Mouse (Mus musculus): ENCODE measurements at regions not wholly inside any gene's neighbourhood (a gene's known extent, or its start where the extent isn't known, plus 50 kb on each side); places are given as distances from the start of the nearest gene placed in this dataset.
A peak's percentile ranks its signal among the peaks of the same experiment; 100 is the strongest.

- DNase-seq (ENCODE audit: low read depth, low spot score) (peak; percentile 15), ATAC-seq (no peak)
- no peaks in the 10 kb centered on the region for H3K27me3 ChIP-seq
- CTCF ChIA-PET, result no interaction called here
- in situ Hi-C loops (cut with MboI; ENCODE audit: low pct_unique_long_range_greater_than_20kb), result no loop called here
- no peak for TF ChIP-seq CTCF (IDR thresholded peaks at IDR 0.05)
- POLR2A ChIA-PET, result interaction anchor here (0.7 to 0.9 kb wide), 2 partner anchors 25 to 435 kb away, joined by 3 to 4 read pairs; no protein-coding TSS in a partner anchor
Measured at GRCm38 (mm10) chr13:102318891-102319404, 374.4 kb upstream of the Cd180 start.

GRCm38 (mm10) chr13:102319453-102319852 lies 373.9 kb upstream of the Cd180 start:
- POLR2A ChIA-PET, result interaction anchor here (0.7 to 0.9 kb wide), 2 partner anchors 25 to 436 kb away, joined by 3 to 4 read pairs; no protein-coding TSS in a partner anchor
- no peak for TF ChIP-seq CTCF (IDR thresholded peaks at IDR 0.05)
- no peaks in the 10 kb centered on the region for H3K27me3 ChIP-seq
- in situ Hi-C loops (cut with MboI; ENCODE audit: low pct_unique_long_range_greater_than_20kb), result no loop called here
- DNase-seq (ENCODE audit: low read depth, low spot score), result peak; percentile 6
- ATAC-seq, result no peak
- CTCF ChIA-PET, result interaction anchor here (1.4 kb wide), 2 partner anchors 16 to 600 kb away, joined by 3 read pairs; no protein-coding TSS in a partner anchor

- no peak for ATAC-seq
- POLR2A ChIA-PET, result no interaction called here
Measured at GRCm38 (mm10) chr13:102323876-102324275, 369.5 kb upstream of the Cd180 start.

DNA sequence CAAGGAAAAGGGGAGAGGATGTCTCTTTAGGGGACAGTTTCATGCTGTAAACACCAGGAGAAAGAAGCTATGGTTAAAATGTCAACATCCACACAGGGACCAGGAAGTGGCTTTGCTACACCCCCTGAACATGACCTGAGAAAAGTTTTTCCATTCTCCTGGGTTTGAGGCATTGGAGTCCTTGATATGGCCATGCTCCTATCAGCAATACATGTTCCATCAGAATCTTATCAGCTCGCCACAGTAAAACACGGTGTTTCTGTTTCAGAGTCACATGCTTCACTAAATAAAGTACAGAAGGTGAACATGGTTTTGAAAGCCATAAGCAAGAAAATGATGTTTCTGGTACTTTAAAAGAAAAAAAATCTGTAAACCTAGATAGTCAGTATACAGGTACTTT lies 367.4 kb upstream of the Cd180 start:
- ChIA-PET CTCF (interaction anchor here (1.2 kb wide), 1 partner anchor 20 kb away, joined by 3 read pairs; no protein-coding TSS in a partner anchor), POLR2A (interaction anchor here (0.6 kb wide), 1 partner anchor 1378 kb away, joined by 3 read pairs; no protein-coding TSS in a partner anchor)
- TF ChIP-seq CTCF (IDR thresholded peaks at IDR 0.05), result no peak
- no peaks in the 10 kb centered on the region for H3K27me3 ChIP-seq
- ATAC-seq (no peak), DNase-seq (ENCODE audit: low read depth, low spot score) (no peak)
- in situ Hi-C loops (cut with MboI; ENCODE audit: low pct_unique_long_range_greater_than_20kb), result no loop called here

More at GRCm38 (mm10) chr13:102323876-102324275, 369.5 kb upstream of the Cd180 start:
- CTCF ChIA-PET, result no interaction called here
- TF ChIP-seq CTCF (IDR thresholded peaks at IDR 0.05), result no peak
- in situ Hi-C loops (cut with MboI; ENCODE audit: low pct_unique_long_range_greater_than_20kb), result no loop called here
- no peaks in the 10 kb centered on the region for H3K27me3 ChIP-seq
- no peak for DNase-seq (ENCODE audit: low read depth, low spot score)

DNA sequence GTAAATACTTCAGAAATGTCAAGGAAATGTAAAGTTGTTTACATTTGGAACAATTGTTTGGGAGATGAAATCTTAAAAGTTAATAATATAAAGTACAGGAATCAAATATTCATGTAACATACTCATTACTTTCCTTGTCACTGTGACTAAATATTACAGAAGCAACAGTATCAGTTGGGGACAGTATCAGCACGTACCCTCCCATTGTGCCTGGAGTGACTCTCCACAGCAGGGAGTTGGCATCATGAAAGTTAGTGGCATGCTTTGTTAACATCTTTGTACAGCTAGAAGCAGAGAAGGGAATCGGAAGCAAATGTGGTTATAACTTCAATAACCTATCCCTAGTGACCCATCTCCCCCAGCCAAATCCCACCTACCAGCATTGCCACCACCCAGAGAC lies 366.8 kb upstream of the Cd180 start:
- ATAC-seq (no peak), DNase-seq (ENCODE audit: low read depth, low spot score) (no peak)
- POLR2A ChIA-PET, result interaction anchor here (0.6 kb wide), 1 partner anchor 460 kb away, joined by 5 read pairs; no protein-coding TSS in a partner anchor
- CTCF ChIA-PET, result interaction anchor here (1.2 kb wide), 1 partner anchor 20 kb away, joined by 3 read pairs; no protein-coding TSS in a partner anchor
- H3K27me3 ChIP-seq, result no peaks in the 10 kb centered on the region
- in situ Hi-C loops (cut with MboI; ENCODE audit: low pct_unique_long_range_greater_than_20kb), result no loop called here
- TF ChIP-seq CTCF (IDR thresholded peaks at IDR 0.05), result no peak

- no peak for TF ChIP-seq CTCF (IDR thresholded peaks at IDR 0.05)
- ATAC-seq (no peak), DNase-seq (ENCODE audit: low read depth, low spot score) (no peak)
- no peaks in the 10 kb centered on the region for H3K27me3 ChIP-seq
- in situ Hi-C loops (cut with MboI; ENCODE audit: low pct_unique_long_range_greater_than_20kb), result no loop called here
- CTCF ChIA-PET, result interaction anchor here (1.0 kb wide), 1 partner anchor 9 kb away, joined by 3 read pairs; no protein-coding TSS in a partner anchor
- POLR2A ChIA-PET, result no interaction called here
Measured at GRCm38 (mm10) chr13:102333667-102334066, 359.7 kb upstream of the Cd180 start.

GRCm38 (mm10) chr13:102334131-102334534 lies 359.2 kb upstream of the Cd180 start:
- H3K27me3 ChIP-seq, result no peaks in the 10 kb centered on the region
- ChIA-PET POLR2A (no interaction called here), CTCF (interaction anchor here (1.0 kb wide), 1 partner anchor 9 kb away, joined by 3 read pairs; no protein-coding TSS in a partner anchor)
- ATAC-seq (no peak), DNase-seq (ENCODE audit: low read depth, low spot score) (no peak)
- no peak for TF ChIP-seq CTCF (IDR thresholded peaks at IDR 0.05)
- in situ Hi-C loops (cut with MboI; ENCODE audit: low pct_unique_long_range_greater_than_20kb), result no loop called here

GRCm38 (mm10) chr13:102343236-102343635 lies 350.1 kb upstream of the Cd180 start:
- ChIA-PET POLR2A (no interaction called here), CTCF (no interaction called here)
- DNase-seq (ENCODE audit: low read depth, low spot score) (no peak), ATAC-seq (no peak)
- no peak for TF ChIP-seq CTCF (IDR thresholded peaks at IDR 0.05)
- in situ Hi-C loops (cut with MboI; ENCODE audit: low pct_unique_long_range_greater_than_20kb), result no loop called here
- no peaks in the 10 kb centered on the region for H3K27me3 ChIP-seq

DNA sequence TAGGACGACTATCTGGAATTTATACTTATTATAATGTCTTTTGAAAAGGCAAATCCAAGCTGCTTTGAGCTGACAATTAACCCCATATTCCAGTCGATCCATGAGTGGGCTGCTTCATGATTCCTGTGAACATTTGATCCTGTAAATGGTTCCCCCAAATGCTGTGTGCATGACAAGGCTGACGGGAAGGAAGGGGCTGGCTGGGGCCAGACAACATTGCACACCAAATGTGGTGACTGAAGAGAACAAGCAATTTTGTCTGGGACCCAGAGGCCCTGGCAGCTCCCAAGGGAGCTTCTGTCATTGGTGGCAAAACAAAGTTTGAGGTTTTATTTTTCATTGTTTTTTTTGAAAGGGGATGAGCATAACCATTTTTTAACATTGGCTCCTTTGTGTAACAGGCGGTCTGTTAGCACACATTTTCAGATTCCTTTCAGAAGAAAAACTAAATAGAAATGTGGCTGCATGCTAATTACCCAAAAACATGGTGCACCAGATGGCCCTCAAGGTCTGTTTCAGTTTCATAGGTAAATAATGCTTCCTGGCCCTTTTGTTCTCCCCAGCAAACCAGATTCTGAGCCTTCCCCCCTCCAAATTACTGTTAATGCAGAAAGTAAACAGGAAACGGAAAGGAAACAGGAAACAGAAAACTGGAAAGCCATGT lies 348.6 kb upstream of the Cd180 start:
- no peak for DNase-seq (ENCODE audit: low read depth, low spot score)
- H3K27me3 ChIP-seq, result no peaks in the 10 kb centered on the region
- ChIA-PET POLR2A (interaction anchor here (1.2 kb wide), 1 partner anchor 26 kb away, joined by 3 read pairs; no protein-coding TSS in a partner anchor), CTCF (no interaction called here)
- in situ Hi-C loops (cut with MboI; ENCODE audit: low pct_unique_long_range_greater_than_20kb), result no loop called here
- TF ChIP-seq CTCF (IDR thresholded peaks at IDR 0.05), result no peak
- ATAC-seq, result no peak

DNA sequence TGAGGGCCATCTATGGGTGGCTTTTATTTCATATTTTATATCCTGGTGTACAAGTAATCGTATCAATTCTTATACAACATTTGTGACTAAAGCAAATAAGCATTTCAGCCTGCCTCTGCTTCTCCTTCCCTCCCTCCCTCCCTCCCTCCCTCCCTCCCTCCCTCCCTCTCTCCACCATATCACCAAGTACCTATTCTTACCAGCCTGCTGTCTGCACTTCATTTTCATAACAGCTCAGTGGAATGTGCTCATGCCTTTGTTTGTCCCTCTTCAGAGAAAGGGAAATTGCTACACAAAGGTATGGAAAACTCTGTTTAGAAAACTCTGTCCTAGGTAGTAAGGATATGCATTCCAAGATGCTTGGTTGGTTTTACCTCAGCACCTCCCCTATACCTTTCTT lies 343.9 kb upstream of the Cd180 start:
- TF ChIP-seq CTCF (IDR thresholded peaks at IDR 0.05), result no peak
- DNase-seq (ENCODE audit: low read depth, low spot score) (no peak), ATAC-seq (no peak)
- in situ Hi-C loops (cut with MboI; ENCODE audit: low pct_unique_long_range_greater_than_20kb), result no loop called here
- H3K27me3 ChIP-seq, result no peaks in the 10 kb centered on the region
- POLR2A ChIA-PET, result no interaction called here
- CTCF ChIA-PET, result no interaction called here

- POLR2A ChIA-PET, result no interaction called here
- no peaks in the 10 kb centered on the region for H3K27me3 ChIP-seq
- CTCF ChIA-PET, result no interaction called here
- ATAC-seq, result no peak
- no peak for TF ChIP-seq CTCF (IDR thresholded peaks at IDR 0.05)
- no peak for DNase-seq (ENCODE audit: low read depth, low spot score)
- in situ Hi-C loops (cut with MboI; ENCODE audit: low pct_unique_long_range_greater_than_20kb), result no loop called here
Measured at GRCm38 (mm10) chr13:102352073-102352854, 341.1 kb upstream of the Cd180 start.

Measured in Patski (cell line).